Mouse (Mus musculus): ENCODE measurements around the gene Syt16.
A peak's percentile ranks its signal among the peaks of the same experiment; 100 is the strongest.

Gene Syt16

GRCm38 (mm10) chr12:74013739-74014138, 16.3 kb downstream of the Syt16 start:
- DNase-seq (ENCODE audit: low read depth, low spot score) = no peak

- DNase-seq (ENCODE audit: low read depth, low spot score) = no peak
These were observed 17.3 kb downstream of the Syt16 start for GRCm38 (mm10) chr12:74014739-74015270.

GRCm38 (mm10) chr12:74015491-74015890, 18.0 kb downstream of the Syt16 start:
- no peak for DNase-seq (ENCODE audit: low read depth, low spot score)

- no peak for DNase-seq (ENCODE audit: low read depth, low spot score)
These were observed 25.8 kb downstream of the Syt16 start for GRCm38 (mm10) chr12:74023260-74023659.

- DNase-seq (ENCODE audit: low read depth, low spot score) = no peak
These were observed 27.5 kb downstream of the Syt16 start for GRCm38 (mm10) chr12:74024912-74025311.

- no peak for DNase-seq (ENCODE audit: low read depth, low spot score)
These were observed 45.8 kb downstream of the Syt16 start for GRCm38 (mm10) chr12:74043225-74043624.

- no peak for DNase-seq (ENCODE audit: low read depth, low spot score)
These were observed 46.3 kb downstream of the Syt16 start for GRCm38 (mm10) chr12:74043755-74044154.

GRCm38 (mm10) chr12:74044241-74044640, 46.8 kb downstream of the Syt16 start:
- no peak for DNase-seq (ENCODE audit: low read depth, low spot score)

GRCm38 (mm10) chr12:74055336-74055931, 58.0 kb downstream of the Syt16 start:
- peak; percentile 73 for DNase-seq (ENCODE audit: low read depth, low spot score)

- DNase-seq (ENCODE audit: low read depth, low spot score) = no peak
These were observed 58.7 kb downstream of the Syt16 start for GRCm38 (mm10) chr12:74056162-74056561.

- no peak for DNase-seq (ENCODE audit: low read depth, low spot score)
These were observed 65.1 kb downstream of the Syt16 start for GRCm38 (mm10) chr12:74062547-74062946.

GRCm38 (mm10) chr12:74068912-74069311, 71.5 kb downstream of the Syt16 start:
- no peak for DNase-seq (ENCODE audit: low read depth, low spot score)

- no peak for DNase-seq (ENCODE audit: low read depth, low spot score)
These were observed 78.1 kb downstream of the Syt16 start for GRCm38 (mm10) chr12:74075590-74075989.

- no peak for DNase-seq (ENCODE audit: low read depth, low spot score)
These were observed 78.6 kb downstream of the Syt16 start for GRCm38 (mm10) chr12:74076091-74076490.

- no peak for DNase-seq (ENCODE audit: low read depth, low spot score)
These were observed 83.7 kb downstream of the Syt16 start for GRCm38 (mm10) chr12:74081122-74081521.

GRCm38 (mm10) chr12:74084389-74084788, 86.9 kb downstream of the Syt16 start:
- no peak for DNase-seq (ENCODE audit: low read depth, low spot score)

- no peak for DNase-seq (ENCODE audit: low read depth, low spot score)
These were observed 89.6 kb downstream of the Syt16 start for GRCm38 (mm10) chr12:74087086-74087485.

- DNase-seq (ENCODE audit: low read depth, low spot score) = no peak
These were observed 92.1 kb downstream of the Syt16 start for GRCm38 (mm10) chr12:74089342-74090131.

- no peak for DNase-seq (ENCODE audit: low read depth, low spot score)
These were observed 95.1 kb downstream of the Syt16 start for GRCm38 (mm10) chr12:74092546-74092945.

GRCm38 (mm10) chr12:74093110-74093509, 95.6 kb downstream of the Syt16 start:
- DNase-seq (ENCODE audit: low read depth, low spot score) = no peak

- DNase-seq (ENCODE audit: low read depth, low spot score) = no peak
These were observed 97.2 kb downstream of the Syt16 start for GRCm38 (mm10) chr12:74094701-74095100.

- DNase-seq (ENCODE audit: low read depth, low spot score) = no peak
These were observed 101.3 kb downstream of the Syt16 start for GRCm38 (mm10) chr12:74098572-74099290.

Measured in brain, embryonic 18.5 days (tissue).